Mouse (Mus musculus) limb, embryonic 11.5 days (tissue): ENCODE measurements around the gene Rnd2. TPM values are rescaled to one million over a fixed set of nuclear protein-coding genes. Genes with fewer than 3 reads are reported as not detected.
"Not testable (repeated sequence)": the region's sequence is repeated elsewhere in the genome, so short reads cannot be mapped to it uniquely, and the experiment has no call there.

Source experiments
- ATAC-seq: fragments of 200-750 bp; cut with Nextera tagmentation; 2 replicates; pipeline ENCODE4 v1.8.0; 2017; ENCODE audit warnings: low read depth; ENCODE audit not compliant: insufficient number of reproducible peaks, low FRiP score, low TSS enrichment
- DNase-seq: peaks from one replicate; pipeline ENCODE4 v3.0.0-alpha.2; 2015; ENCODE audit warnings: low spot score
- H3K27ac ChIP-seq: fragments of 300-500 bp; sonication (generic); replicated peaks from 2 replicates; pipeline ENCODE4 v1.5.1; 2014; ENCODE audit warnings: low read depth, mild to moderate bottlenecking, low read length
- H3K27me3 ChIP-seq: fragments of 300-500 bp; sonication (generic); 2 replicates; pipeline ENCODE4 v1.6.1; 2014; ENCODE audit warnings: mild to moderate bottlenecking, low read length, mixed read lengths; ENCODE audit not compliant: control insufficient read depth, insufficient read depth
- H3K36me3 ChIP-seq: fragments of 300-500 bp; sonication (generic); 2 replicates; pipeline ENCODE4 v1.6.1; 2014; ENCODE audit warnings: mild to moderate bottlenecking, low read length, moderate library complexity, mixed read lengths; ENCODE audit not compliant: control insufficient read depth, insufficient read depth
- H3K4me1 ChIP-seq: fragments of 300-500 bp; sonication (generic); 2 replicates; pipeline ENCODE4 v1.6.1; 2014; ENCODE audit warnings: low read length, mixed read lengths; ENCODE audit not compliant: control insufficient read depth, insufficient read depth
- H3K4me2 ChIP-seq: fragments of 300-500 bp; sonication (generic); 2 replicates; pipeline ENCODE4 v1.6.1; 2014; ENCODE audit warnings: low read depth, mild to moderate bottlenecking, moderate library complexity; ENCODE audit not compliant: severe bottlenecking
- H3K4me3 ChIP-seq: fragments of 300-500 bp; sonication (generic); 2 replicates; pipeline ENCODE4 v1.5.1; 2014; ENCODE audit warnings: low read depth, low read length
- H3K9ac ChIP-seq: fragments of 300-500 bp; sonication (generic); 2 replicates; pipeline ENCODE4 v1.6.1; 2014; ENCODE audit warnings: mild to moderate bottlenecking, low read length
- H3K9me3 ChIP-seq: fragments of 300-500 bp; sonication (generic); 2 replicates; pipeline ENCODE4 v1.6.1; 2016; ENCODE audit warnings: low read length; ENCODE audit not compliant: control insufficient read depth
- WGBS: fragments of 180-500 bp; shearing (Covaris S2); extraction: QIAGEN DNeasy Blood & Tissue Kit; methylation state at CpG from one replicate; pipeline ENCODE4 v1.1.7; 2014; 5-methylcytosine and 5-hydroxymethylcytosine counted together
- polyA plus RNA-seq: library from polyadenylated mRNA; unstranded; fragments of >200 nt; fragmentation: Nextera tagmentation; extraction: Ambion mirVana; gene quantifications from 2 replicates; pipeline ENCODE4 v1.2.1, GENCODE M21; 2014

Gene Rnd2
- polyA plus RNA-seq, 1 experiment from 2014 or later, result 4.8 TPM

DNA sequence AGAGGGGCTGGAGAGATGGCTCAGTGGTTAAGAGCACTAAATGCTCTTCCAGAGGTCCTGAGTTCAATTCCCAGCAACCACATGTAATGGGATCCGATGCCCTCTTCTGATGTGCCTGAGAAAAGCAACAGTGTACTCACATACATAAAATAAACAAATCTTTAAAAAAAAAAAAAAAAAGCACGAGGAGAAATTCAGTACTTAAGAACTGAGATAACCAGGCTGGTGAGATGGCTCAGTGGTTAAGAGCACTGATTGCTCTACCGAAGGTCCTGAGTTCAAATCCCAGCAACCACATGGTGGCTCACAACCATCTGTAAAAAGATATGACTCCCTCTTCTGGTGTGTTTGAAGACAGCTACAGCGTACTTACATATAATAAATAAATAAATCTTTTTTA, 15.2 kb upstream of the Rnd2 start:
- not testable (repeated sequence) for H3K27ac ChIP-seq, H3K36me3 ChIP-seq, H3K27me3 ChIP-seq, H3K9me3 ChIP-seq, H3K4me1 ChIP-seq, H3K4me3 ChIP-seq, DNase-seq, ATAC-seq, H3K9ac ChIP-seq, H3K4me2 ChIP-seq
- WGBS, result 87% methylated on average over 4 of the region's 4 CpGs

GRCm38 (mm10) chr11:101450394-101450793, 14.4 kb upstream of the Rnd2 start:
- no peak for DNase-seq
- 81% methylated on average over 3 of the region's 3 CpGs for WGBS
- ATAC-seq, result no peak
- H3K9me3 ChIP-seq, result no peaks in the 10 kb centered on the region
- H3K4me3 ChIP-seq, result no peak overlapping the region
- no peaks in the 10 kb centered on the region for H3K4me1 ChIP-seq
- peaks cover 3% of the 10 kb centered on the region; the same call in 1 of the 2 replicates for H3K36me3 ChIP-seq
- H3K9ac ChIP-seq, result no peak overlapping the region
- H3K4me2 ChIP-seq, result no peak overlapping the region
- H3K27me3 ChIP-seq, result no peaks in the 10 kb centered on the region
- H3K27ac ChIP-seq, result no peak overlapping the region

DNA sequence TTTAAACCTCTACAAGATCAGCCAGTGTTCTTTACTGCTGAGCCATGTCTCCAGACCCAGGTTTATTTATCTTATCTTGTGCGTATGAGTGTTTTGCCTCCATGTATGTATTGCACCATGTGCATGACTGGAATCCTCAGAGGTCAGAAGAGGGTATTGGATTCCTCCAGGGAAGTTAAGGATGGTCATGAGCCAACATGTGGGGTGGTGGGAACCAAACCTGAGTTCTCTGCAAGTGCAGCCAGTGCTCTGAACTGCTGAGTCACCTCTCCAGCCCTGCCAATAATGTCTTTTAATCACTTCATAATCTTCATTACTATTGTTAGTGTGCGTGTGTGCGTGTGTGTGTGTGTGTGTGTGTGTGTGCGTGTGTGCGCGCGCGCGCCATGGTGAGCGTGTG, 13.3 kb upstream of the Rnd2 start:
- WGBS, result 92% methylated on average over 10 of the region's 10 CpGs
- H3K36me3 ChIP-seq, result no peaks in the 10 kb centered on the region
- no peaks in the 10 kb centered on the region for H3K9me3 ChIP-seq
- DNase-seq (no peak), ATAC-seq (no peak)
- no peak overlapping the region for H3K4me3 ChIP-seq
- no peak overlapping the region for H3K4me2 ChIP-seq
- no peak overlapping the region for H3K9ac ChIP-seq
- H3K27ac ChIP-seq, result no peak overlapping the region
- H3K27me3 ChIP-seq, result no peaks in the 10 kb centered on the region
- no peaks in the 10 kb centered on the region for H3K4me1 ChIP-seq

DNA sequence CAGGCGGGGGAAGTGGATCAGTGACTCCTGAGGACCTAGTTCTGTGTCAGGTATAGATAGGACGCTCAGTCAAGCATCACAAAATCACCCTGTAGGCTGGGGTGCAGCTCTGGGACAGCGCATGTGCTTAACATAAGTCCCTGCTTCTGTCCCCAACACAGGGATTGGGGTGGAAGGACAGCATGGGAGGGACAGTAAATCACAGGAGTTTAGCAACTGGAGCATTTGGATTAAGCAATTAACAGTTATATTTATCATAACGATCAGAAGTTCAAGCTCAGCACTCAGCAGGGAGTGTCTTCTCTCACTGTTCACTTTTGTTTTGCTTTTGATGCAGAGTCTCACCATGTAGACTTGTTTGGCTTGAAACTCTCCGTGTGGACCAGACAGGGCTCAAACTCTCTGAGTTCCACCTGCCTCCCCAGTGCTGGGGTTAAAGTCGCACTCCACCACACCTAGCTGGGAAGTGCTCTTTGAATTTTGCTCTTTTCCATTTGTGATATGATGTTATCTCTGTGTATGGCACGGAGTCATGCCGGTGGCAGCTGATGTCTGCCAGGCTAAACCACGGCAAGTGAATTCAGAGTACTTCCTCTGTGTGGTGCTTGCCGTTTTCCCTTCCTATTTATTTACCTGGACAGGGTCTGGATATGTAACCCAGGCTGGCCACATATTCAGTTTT, 12.6 kb upstream of the Rnd2 start:
- ATAC-seq, result no peak
- Histone ChIP-seq H3K36me3 (no peaks in the 10 kb centered on the region), H3K4me3 (no peak overlapping the region), H3K27ac (no peak overlapping the region), H3K27me3 (no peaks in the 10 kb centered on the region), H3K9me3 (no peaks in the 10 kb centered on the region), H3K4me1 (no peaks in the 10 kb centered on the region), H3K4me2 (no peak overlapping the region), H3K9ac (no peak overlapping the region)
- 74% methylated on average over 10 of the region's 10 CpGs for WGBS
- DNase-seq, result no peak

GRCm38 (mm10) chr11:101454702-101455101, 10.1 kb upstream of the Rnd2 start:
- WGBS, result 79% methylated on average over 6 of the region's 6 CpGs
- H3K27me3 ChIP-seq, result no peaks in the 10 kb centered on the region
- H3K9ac ChIP-seq, result no peak overlapping the region
- no peaks in the 10 kb centered on the region for H3K4me1 ChIP-seq
- H3K9me3 ChIP-seq, result no peaks in the 10 kb centered on the region
- no peak overlapping the region for H3K4me2 ChIP-seq
- no peak for DNase-seq
- no peak overlapping the region for H3K27ac ChIP-seq
- H3K4me3 ChIP-seq, result no peak overlapping the region
- no peak for ATAC-seq
- H3K36me3 ChIP-seq, result no peaks in the 10 kb centered on the region

DNA sequence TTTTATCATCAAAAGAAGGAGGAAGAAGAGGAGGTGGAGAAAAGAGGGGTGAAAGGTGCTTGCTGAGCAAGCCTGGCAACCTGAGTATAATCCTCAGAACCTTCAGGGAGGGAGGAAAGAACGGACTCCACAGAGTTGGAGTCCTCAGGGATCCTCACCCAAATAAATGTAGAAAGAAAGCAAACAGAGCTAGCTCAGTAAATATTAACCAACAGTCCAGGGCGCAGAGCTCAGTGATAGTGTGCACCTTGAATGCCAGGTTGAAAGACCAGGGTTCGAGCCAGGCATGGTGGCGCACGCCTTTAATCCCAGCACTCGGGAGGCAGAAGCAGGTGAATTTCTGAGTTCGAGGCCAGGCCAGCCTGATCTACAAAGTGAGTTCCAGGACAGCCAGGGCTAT, 9.2 kb upstream of the Rnd2 start:
- whole genome bisulfite sequencing, result 90% methylated on average over 7 of the region's 7 CpGs
- H3K4me1 ChIP-seq, result no peaks in the 10 kb centered on the region
- no peak for ATAC-seq
- H3K27ac ChIP-seq, result no peak overlapping the region
- no peaks in the 10 kb centered on the region for H3K27me3 ChIP-seq
- no peak for DNase-seq
- no peak overlapping the region for H3K4me3 ChIP-seq
- no peak overlapping the region for H3K4me2 ChIP-seq
- no peaks in the 10 kb centered on the region for H3K9me3 ChIP-seq
- no peaks in the 10 kb centered on the region for H3K36me3 ChIP-seq
- H3K9ac ChIP-seq, result no peak overlapping the region

GRCm38 (mm10) chr11:101457631-101458030, 7.2 kb upstream of the Rnd2 start:
- Histone ChIP-seq H3K27me3 (no peaks in the 10 kb centered on the region), H3K9ac (no peak overlapping the region), H3K4me1 (peaks cover 5% of the 10 kb centered on the region), H3K4me3 (no peak overlapping the region), H3K36me3 (no peaks in the 10 kb centered on the region), H3K27ac (no peak overlapping the region), H3K9me3 (no peaks in the 10 kb centered on the region), H3K4me2 (no peak overlapping the region)
- no peak for ATAC-seq
- DNase-seq, result no peak
- 92% methylated on average over 9 of the region's 9 CpGs for WGBS

- Histone ChIP-seq H3K27ac (no peak overlapping the region), H3K4me3 (no peak overlapping the region), H3K4me1 (peaks cover 11% of the 10 kb centered on the region), H3K27me3 (no peaks in the 10 kb centered on the region), H3K9me3 (no peaks in the 10 kb centered on the region), H3K9ac (no peak overlapping the region), H3K36me3 (no peaks in the 10 kb centered on the region), H3K4me2 (no peak overlapping the region)
- 86% methylated on average over 12 of the region's 12 CpGs for WGBS
- DNase-seq (no peak), ATAC-seq (no peak)
Observed at GRCm38 (mm10) chr11:101458217-101458616, 6.6 kb upstream of the Rnd2 start.

- Histone ChIP-seq H3K4me1 (peaks cover 22% of the 10 kb centered on the region), H3K4me2 (no peak overlapping the region), H3K9ac (no peak overlapping the region), H3K27me3 (no peaks in the 10 kb centered on the region), H3K4me3 (no peak overlapping the region), H3K9me3 (no peaks in the 10 kb centered on the region), H3K36me3 (no peaks in the 10 kb centered on the region), H3K27ac (no peak overlapping the region)
- DNase-seq, result no peak
- 53% methylated on average over 6 of the region's 6 CpGs for WGBS
- ATAC-seq, result no peak
Observed at GRCm38 (mm10) chr11:101459716-101460115, 5.1 kb upstream of the Rnd2 start.
